Mouse (Mus musculus) left cerebral cortex, adult 2 months (tissue): ENCODE measurements at regions not wholly inside any gene's neighbourhood (a gene's known extent, or its start where the extent isn't known, plus 50 kb on each side); places are given as distances from the start of the nearest gene placed in this dataset.

Experiments
- DNase-seq, 2 experiments: peaks; one replicate each; pipeline ENCODE4 v3.0.0; 2021 to 2022; ENCODE audit warnings: low spot score in 2 of 2, mixed read lengths in 1 of 2; ENCODE audit errors: extremely low spot score in 1 of 2
- H3K27ac ChIP-seq: fragments of 200-600 bp; 2 replicates; pipeline ENCODE4 v1.8.1; 2022
- H3K4me3 ChIP-seq: fragments of 200-600 bp; 2 replicates; pipeline ENCODE4 v1.8.1; 2022
- CTCF ChIP-seq: fragments of 200-600 bp; IDR thresholded peaks from 2 replicates; pipeline ENCODE4 v1.8.1; 2022; ENCODE audit warnings: antibody characterized with exemption, mild to moderate bottlenecking, moderate library complexity
- intact Hi-C: fragments of 180-260 bp; cut with DNase I; formaldehyde crosslinking; loops from one replicate; pipeline ENCODE4 v1.15.1; 2025

DNA sequence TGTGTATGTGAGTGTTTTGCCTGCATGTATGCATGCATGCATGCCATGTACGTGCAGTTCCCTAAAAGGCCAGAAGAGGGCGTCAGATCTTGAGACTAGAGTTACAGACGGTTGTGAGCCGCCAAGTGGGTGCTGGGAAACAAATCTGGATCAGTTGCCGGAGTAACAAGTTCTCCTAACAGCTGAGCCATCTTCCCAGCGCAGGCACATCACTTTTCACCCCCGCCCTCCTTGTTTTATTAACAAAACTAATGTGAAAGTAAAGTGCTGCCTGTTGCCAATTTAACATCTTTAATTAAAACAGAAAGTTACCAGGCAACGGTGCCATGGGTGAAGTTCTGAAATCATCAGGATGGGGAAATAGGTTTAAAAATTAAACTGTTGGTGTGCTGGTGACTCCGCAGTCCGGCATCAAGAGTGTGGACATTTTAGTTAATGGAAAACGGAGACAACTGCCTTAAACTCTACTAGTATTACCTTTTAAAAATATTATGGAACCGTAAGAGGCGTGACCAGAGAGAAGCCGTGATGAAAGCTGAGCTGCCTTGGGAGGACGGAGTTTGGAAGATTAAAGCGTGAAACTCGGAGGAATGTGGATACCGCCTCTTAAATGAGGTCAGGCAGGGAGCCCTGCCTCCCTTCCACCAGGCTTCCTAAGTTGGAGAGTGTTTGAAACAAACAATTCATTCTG is 91.9 kb upstream of the Lsm14a start:
- DNase-seq, result no peak
- Histone ChIP-seq H3K27ac (no peak overlapping the region), H3K4me3 (no peak overlapping the region)
- peak; percentile 9 for TF ChIP-seq CTCF
- intact Hi-C loops, result no loop called here

GRCm38 (mm10) chr7:34483368-34483767 is 90.3 kb upstream of the Lsm14a start:
- DNase-seq, result no peak
- TF ChIP-seq CTCF, result no peak
- intact Hi-C loops, result no loop called here

DNA sequence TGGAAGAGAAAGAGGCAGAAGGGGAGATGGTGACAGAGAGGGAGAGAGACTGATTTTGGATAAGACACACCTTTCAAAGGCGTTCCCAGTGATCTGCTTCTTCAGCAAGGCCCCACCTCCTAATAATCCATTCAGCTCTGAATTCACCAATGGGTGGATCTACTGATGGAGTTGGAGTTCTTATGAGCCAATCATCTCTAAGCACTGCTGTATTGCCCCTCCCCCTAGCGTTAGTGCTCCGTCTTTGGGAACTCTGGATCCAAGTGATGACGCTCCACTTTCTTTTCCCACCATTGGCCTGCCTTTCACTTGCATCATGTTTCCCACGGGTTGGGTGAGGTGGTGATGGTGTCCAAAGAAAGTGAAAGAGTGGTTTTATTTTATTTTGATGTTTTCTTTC is 87.7 kb upstream of the Lsm14a start:
- Histone ChIP-seq H3K4me3 (no peak overlapping the region), H3K27ac (no peak overlapping the region)
- no peak for DNase-seq
- intact Hi-C loops, result no loop called here
- no peak for TF ChIP-seq CTCF

More at GRCm38 (mm10) chr7:34483368-34483767, 90.3 kb upstream of the Lsm14a start:
- H3K27ac ChIP-seq, result no peak overlapping the region
- H3K4me3 ChIP-seq, result no peak overlapping the region

DNA sequence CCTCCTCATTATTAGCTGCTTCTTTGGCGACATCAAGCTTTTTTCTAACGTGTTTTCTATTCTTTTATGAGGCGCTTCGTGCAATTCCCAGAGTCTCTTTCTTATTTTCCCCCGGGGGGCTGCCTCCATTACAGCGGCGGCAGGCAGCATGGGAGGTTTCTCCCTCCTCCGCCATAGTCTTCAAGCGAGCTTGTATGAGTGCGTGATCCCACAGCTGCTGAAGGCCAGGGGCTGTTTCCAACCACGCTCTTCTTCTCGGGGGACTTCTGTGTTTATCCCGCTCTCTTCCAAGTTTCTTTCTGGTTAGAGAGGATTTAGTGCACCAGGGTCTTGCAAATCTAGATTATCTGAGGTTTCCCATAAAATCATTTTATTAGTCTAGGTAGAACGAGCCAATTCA is 77.9 kb upstream of the Lsm14a start:
- Histone ChIP-seq H3K4me3 (no peak overlapping the region), H3K27ac (no peak overlapping the region)
- no peak for DNase-seq
- intact Hi-C loops, result no loop called here
- no peak for TF ChIP-seq CTCF

DNA sequence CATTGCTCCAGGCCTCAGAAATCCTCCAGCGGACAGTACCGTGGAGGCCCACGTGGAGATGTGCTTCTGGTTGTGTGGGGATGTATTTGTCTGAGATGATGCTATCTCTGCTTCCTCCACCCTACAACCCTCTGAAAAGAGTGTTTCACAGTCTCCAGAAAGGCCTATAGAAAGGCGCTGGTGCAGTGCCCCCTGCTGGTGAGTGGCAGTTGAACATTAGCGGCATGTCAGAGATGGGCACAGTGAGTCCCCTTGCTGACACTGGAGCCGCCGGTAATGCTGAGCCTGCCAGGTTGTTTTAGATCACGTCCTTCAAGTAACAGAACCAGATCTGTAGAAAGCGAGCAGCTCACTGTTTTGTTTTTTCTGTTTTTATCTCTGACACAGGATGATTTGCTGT is 69.0 kb upstream of the Lsm14a start:
- no peak for DNase-seq
- intact Hi-C loops, result no loop called here
- TF ChIP-seq CTCF, result peak; percentile 53
- no peak overlapping the region for H3K27ac ChIP-seq
- H3K4me3 ChIP-seq, result no peak overlapping the region

GRCm38 (mm10) chr7:34459834-34460495 is 66.8 kb upstream of the Lsm14a start:
- Histone ChIP-seq H3K27ac (no peak overlapping the region), H3K4me3 (no peak overlapping the region)
- no peak for TF ChIP-seq CTCF
- DNase-seq, result no peak
- intact Hi-C loops, result no loop called here

DNA sequence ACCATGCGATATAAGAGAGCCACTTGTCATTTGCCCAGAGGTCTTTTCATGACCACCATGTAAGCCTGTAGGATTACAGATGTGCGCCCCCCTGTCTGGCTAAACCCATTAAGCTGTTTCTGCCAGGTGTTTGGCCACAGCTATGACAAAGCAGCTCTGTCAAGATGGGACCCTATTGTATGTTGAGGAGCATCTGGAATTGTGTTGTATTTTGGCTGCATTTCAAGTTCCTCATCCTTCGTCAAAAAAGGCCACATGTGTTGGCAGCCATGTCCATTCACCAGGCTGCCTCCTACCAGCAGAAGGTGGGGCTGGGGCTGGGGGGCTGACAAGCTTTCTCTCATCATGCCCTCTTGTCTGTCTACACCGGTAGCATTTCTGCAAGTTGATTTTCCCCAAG is 65.7 kb upstream of the Lsm14a start:
- no peak overlapping the region for H3K4me3 ChIP-seq
- DNase-seq, result no peak
- no peak for TF ChIP-seq CTCF
- no peak overlapping the region for H3K27ac ChIP-seq
- intact Hi-C loops, result no loop called here

DNA sequence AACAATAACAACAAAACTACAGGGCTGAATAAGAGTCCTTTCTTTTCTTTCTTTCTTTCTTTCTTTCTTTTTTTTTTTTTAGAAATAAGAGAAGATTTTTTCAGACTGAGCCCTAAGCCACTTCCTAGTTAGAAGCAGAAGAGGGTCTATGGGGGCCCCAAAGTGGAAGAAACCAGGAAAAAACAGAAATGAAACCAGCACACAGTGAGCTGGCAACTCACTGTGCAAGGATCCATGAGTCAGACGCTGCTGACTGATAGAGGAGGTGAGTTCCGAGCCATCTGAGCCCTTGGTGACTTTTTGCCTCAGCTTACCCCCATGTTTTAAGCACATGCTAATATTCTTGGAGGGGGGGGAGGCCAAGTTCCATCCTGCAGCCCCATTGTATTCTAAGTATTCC is 55.2 kb upstream of the Lsm14a start:
- no peak for TF ChIP-seq CTCF
- no peak overlapping the region for H3K4me3 ChIP-seq
- no peak for DNase-seq
- no peak overlapping the region for H3K27ac ChIP-seq
- intact Hi-C loops, result loop anchor here (10.0 kb wide), 1 partner anchor 56 kb away; no protein-coding TSS in a partner anchor

DNA sequence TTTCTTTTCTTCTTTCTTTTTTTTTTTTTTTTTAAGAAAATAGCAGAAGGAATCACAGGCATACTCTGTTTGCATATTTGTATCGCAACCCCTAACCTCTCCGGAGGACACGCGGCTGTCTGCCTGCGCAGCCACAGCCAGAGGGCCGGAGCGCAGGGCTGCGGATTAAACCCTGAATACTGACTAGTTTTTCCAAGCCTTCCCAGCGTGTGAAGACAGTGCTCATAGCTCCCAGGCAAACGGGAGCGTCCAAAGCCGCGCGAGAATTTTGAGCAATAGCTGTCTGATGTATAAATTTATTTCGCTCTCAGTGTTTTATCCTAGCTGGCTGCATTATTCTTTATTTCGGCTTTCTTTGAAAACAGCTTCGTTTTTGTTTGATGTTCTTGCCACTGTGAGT is 51.1 kb upstream of the Lsm14a start:
- intact Hi-C loops, result loop anchor here (10.0 kb wide), 1 partner anchor 61 kb away; no protein-coding TSS in a partner anchor
- TF ChIP-seq CTCF, result no peak
- Histone ChIP-seq H3K4me3 (no peak overlapping the region), H3K27ac (no peak overlapping the region)
- no peak for DNase-seq
